Mouse (Mus musculus): ENCODE measurements around the gene Dnajc27.
A peak's percentile ranks its signal among the peaks of the same experiment; 100 is the strongest.

Gene Dnajc27

GRCm38 (mm10) chr12:4082132-4083001 is at the start of gene Dnajc27:
TSS of gene Dnajc27 (plus strand) at chr12:4082583.
- peak; percentile 94 for DNase-seq (ENCODE audit: low spot score)

DNA sequence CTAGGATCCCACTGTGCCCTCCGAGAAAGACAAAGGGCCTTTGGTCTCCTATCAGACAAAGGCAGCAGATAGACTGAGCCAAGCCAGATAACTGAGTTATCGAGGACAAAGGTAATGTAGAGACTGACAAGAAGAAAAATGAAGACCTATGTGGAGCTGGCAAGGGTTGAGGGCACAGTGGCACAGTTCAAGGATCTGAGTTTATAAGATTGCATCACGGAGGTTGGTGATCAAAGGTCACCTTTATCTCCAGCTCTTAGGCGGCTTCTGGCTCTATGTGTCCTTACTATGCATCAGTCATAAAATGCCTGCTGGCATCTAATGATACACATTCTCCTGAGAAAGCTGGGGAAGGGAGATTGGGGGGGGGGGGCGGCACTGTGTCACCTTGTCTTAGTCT is 46.2 kb upstream of the Dnajc27 start:
- DNase-seq (ENCODE audit: low spot score) = no peak

- DNase-seq (ENCODE audit: low spot score) = no peak
Observed at GRCm38 (mm10) chr12:4037511-4037910, 44.9 kb upstream of the Dnajc27 start.

- peak; percentile 48 for DNase-seq (ENCODE audit: low spot score)
Observed at GRCm38 (mm10) chr12:4038061-4039041, 44.0 kb upstream of the Dnajc27 start, which contains the start of gene Efr3b. TSS of gene Efr3b (minus strand) at chr12:4038915.

GRCm38 (mm10) chr12:4039046-4039445 is 43.3 kb upstream of the Dnajc27 start:
- DNase-seq (ENCODE audit: low spot score) = no peak

DNA sequence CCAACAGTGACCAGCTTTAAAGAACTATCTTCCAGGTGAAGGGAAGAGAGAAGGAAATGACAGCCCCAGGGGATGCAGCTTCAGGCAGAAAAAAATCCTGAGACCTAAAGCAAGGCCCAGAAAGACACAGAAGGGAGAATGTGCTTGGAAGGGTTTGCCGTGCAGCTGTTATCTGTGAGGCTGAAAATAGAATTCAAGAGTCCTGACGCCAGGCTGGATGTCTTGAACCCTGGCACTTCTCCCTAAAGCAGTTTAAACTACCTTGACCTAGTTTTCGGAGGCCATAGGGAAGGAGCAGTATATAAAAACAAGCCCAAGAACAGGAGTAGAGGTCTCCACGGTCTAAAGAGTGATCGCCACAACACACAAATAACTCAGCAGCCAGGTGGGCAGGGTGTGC is 40.0 kb upstream of the Dnajc27 start:
- DNase-seq (ENCODE audit: low spot score) = no peak

GRCm38 (mm10) chr12:4045992-4046391 is 36.4 kb upstream of the Dnajc27 start:
- DNase-seq (ENCODE audit: low spot score) = no peak

DNA sequence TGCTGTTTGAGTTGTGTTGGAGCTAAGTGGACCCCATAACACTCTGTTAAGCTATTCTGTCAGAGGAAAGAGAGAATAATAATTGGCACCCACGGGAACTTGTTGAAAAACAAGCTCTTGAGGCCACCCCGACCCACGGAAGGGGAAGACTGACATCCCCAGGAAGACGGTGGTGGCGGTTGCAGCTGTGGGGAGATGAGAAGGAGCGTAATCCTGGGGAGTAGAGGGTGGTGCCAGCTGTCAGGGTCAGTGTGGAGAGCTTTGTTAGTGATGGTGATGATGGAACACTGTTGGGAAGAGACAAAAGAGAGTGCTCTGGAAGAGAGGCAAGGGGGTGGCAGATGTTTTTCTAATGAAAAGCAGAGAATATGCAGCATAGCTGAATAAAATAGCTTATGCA is 34.4 kb upstream of the Dnajc27 start:
- DNase-seq (ENCODE audit: low spot score) = no peak

- DNase-seq (ENCODE audit: low spot score) = no peak
Observed at GRCm38 (mm10) chr12:4050861-4051425, 31.4 kb upstream of the Dnajc27 start.

DNA sequence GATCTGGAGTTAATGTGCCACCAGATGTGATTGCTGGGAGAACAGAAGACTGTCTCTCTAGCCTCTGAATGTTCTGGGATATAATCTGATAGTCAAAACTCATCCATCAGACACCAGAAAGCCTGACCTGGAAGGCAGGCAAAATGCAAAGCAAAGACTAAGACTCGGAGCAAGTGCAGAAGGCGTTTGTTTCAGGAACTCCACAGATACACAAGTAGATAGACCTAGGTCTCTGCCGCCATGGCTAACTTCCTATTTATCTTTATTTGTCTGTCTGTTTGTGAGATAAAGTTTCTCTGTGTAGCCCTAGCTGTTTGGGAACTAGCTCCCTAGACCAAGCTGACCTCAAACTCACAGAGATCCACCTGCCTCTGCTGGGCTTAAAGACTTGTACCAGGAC is 28.7 kb upstream of the Dnajc27 start:
- no peak for DNase-seq (ENCODE audit: low spot score)

- DNase-seq (ENCODE audit: low spot score) = no peak
Observed at GRCm38 (mm10) chr12:4054845-4055244, 27.5 kb upstream of the Dnajc27 start.

DNA sequence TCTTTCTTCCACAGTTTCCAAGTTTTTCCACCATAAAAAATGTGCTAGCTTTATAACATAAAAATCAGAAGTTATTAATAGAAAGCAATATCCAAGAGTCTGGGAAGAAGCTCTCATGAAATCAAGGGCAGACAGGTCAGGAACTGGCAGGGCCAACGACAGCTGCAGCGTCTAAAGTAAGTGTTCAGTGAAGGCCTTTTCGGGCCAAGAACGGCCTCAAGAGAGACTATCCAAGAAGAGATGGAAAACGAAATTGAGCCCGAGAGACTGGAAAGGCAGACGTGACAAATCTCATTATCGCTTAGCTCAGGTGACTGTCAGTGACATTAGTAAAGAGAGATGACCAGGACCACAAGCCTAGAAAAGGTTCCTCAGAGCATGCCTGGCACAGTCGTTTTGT is 24.1 kb upstream of the Dnajc27 start:
- no peak for DNase-seq (ENCODE audit: low spot score)

DNA sequence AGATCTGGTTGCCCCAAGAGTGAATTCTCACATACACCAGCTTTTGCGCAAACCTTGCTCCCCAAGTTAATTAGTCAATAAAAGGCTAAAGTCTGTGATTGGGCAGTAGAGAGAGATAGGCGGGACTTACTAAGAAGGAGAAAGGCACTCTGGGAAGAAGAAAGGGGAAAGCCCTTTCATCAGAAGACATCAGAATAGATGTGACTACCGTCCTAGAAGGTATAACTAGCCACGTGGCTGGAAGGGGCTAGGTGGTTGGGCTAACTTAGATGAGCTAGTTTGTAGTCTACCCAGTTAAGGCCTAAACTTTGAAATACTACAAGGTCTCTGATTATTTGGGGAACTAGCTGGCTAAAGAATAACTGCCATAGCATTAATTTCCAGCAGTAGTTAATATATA is 22.7 kb upstream of the Dnajc27 start:
- no peak for DNase-seq (ENCODE audit: low spot score)

GRCm38 (mm10) chr12:4065498-4065897 is 16.9 kb upstream of the Dnajc27 start:
- no peak for DNase-seq (ENCODE audit: low spot score)

GRCm38 (mm10) chr12:4065944-4066343 is 16.4 kb upstream of the Dnajc27 start:
- DNase-seq (ENCODE audit: low spot score) = no peak

- no peak for DNase-seq (ENCODE audit: low spot score)
Observed at GRCm38 (mm10) chr12:4066681-4067459, 15.5 kb upstream of the Dnajc27 start.

DNA sequence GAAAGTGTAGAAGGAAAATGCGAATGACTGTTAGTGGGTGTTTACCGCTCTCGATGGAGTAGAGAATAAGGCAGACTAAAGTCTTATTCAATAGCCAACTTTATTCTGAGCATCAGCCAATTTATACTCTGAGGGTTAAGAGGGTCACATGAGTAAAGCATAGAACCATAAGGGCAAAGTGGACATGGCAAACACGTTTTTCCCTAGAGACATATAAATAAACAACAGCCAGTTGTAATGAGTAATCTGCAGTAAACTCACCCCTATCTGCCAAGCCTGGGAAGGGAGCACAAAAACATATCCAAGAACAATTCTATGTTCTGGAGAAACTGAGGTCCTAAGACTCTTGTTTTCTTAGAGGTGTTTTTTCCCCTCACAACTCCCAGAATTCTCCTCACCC is 13.8 kb upstream of the Dnajc27 start:
- no peak for DNase-seq (ENCODE audit: low spot score)

DNA sequence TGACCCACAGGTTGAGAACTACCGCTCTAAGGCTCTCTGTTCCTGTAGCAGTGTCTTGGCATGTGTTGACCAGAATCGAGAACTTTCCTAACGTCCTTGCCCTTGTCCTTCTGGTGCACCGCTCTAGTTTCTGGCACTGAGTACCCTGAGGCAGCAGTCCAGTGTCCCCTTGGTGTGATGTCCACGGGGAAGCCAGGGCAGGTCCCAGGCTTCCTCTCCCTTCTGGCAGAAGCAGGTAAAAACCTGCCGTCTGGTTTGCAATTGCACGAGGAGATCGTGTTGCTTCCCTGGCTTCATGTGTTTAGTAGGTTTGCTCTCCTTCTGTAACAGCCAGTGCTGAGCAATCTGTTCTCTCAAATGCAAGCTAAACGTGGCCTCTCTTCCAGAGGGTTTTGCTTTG is 10.7 kb upstream of the Dnajc27 start:
- no peak for DNase-seq (ENCODE audit: low spot score)

GRCm38 (mm10) chr12:4075407-4075806 is 7.0 kb upstream of the Dnajc27 start:
- DNase-seq (ENCODE audit: low spot score) = no peak

- DNase-seq (ENCODE audit: low spot score) = no peak
Observed at GRCm38 (mm10) chr12:4076383-4076782, 6.0 kb upstream of the Dnajc27 start.

- DNase-seq (ENCODE audit: low spot score) = no peak
Observed at GRCm38 (mm10) chr12:4078069-4078468, 4.3 kb upstream of the Dnajc27 start.

GRCm38 (mm10) chr12:4080311-4080710 is 2.1 kb upstream of the Dnajc27 start:
- DNase-seq (ENCODE audit: low spot score) = peak; percentile 77

Data from ovary, postnatal 14 days (tissue).